Mouse (Mus musculus) hindbrain, embryonic 11.5 days (tissue): ENCODE measurements around the gene Napsa. TPM values are rescaled to one million over a fixed set of nuclear protein-coding genes. Genes with fewer than 3 reads are reported as not detected.

Experiments used
- ATAC-seq: fragments of 200-750 bp; cut with Nextera tagmentation; 2 replicates; pipeline ENCODE4 v1.8.0; 2017; ENCODE audit warnings: mild to moderate bottlenecking, moderate TSS enrichment, moderate library complexity; ENCODE audit not compliant: low FRiP score
- DNase-seq: peaks from one replicate; pipeline ENCODE4 v3.0.0-alpha.2; 2015; ENCODE audit warnings: low spot score
- H3K27ac ChIP-seq: fragments of 300-500 bp; sonication (generic); 2 replicates; pipeline ENCODE4 v1.5.1; 2014; ENCODE audit warnings: mild to moderate bottlenecking, low read depth, low read length
- H3K27me3 ChIP-seq: fragments of 300-500 bp; sonication (generic); 2 replicates; pipeline ENCODE4 v1.6.1; 2014; ENCODE audit warnings: mild to moderate bottlenecking, low read length, moderate library complexity, mixed read lengths; ENCODE audit not compliant: control insufficient read depth, insufficient read depth
- H3K36me3 ChIP-seq: fragments of 300-500 bp; sonication (generic); 2 replicates; pipeline ENCODE4 v1.6.1; 2014; ENCODE audit warnings: mild to moderate bottlenecking, low read length, moderate library complexity, mixed read lengths; ENCODE audit not compliant: control insufficient read depth, insufficient read depth
- H3K4me1 ChIP-seq: fragments of 300-500 bp; sonication (generic); replicated peaks from 2 replicates; pipeline ENCODE4 v1.6.1; 2014; ENCODE audit warnings: low read length, mixed read lengths; ENCODE audit not compliant: control insufficient read depth, insufficient read depth
- H3K4me2 ChIP-seq: fragments of 300-500 bp; sonication (generic); replicated peaks from 2 replicates; pipeline ENCODE4 v1.6.1; 2014; ENCODE audit warnings: mild to moderate bottlenecking, low read depth, low read length
- H3K4me3 ChIP-seq: fragments of 300-500 bp; sonication (generic); 2 replicates; pipeline ENCODE4 v1.5.1; 2014; ENCODE audit warnings: low read depth, low read length
- H3K9ac ChIP-seq: fragments of 300-500 bp; sonication (generic); 2 replicates; pipeline ENCODE4 v1.6.1; 2014; ENCODE audit warnings: low read depth, low read length
- H3K9me3 ChIP-seq: fragments of 300-500 bp; sonication (generic); 2 replicates; pipeline ENCODE4 v1.6.1; 2016; ENCODE audit warnings: low read length; ENCODE audit not compliant: control insufficient read depth
- WGBS: fragments of 180-500 bp; shearing (Covaris S2); extraction: QIAGEN DNeasy Blood & Tissue Kit; methylation state at CpG from one replicate; pipeline ENCODE4 v1.1.7; 2014; 5-methylcytosine and 5-hydroxymethylcytosine counted together
- polyA plus RNA-seq: library from polyadenylated mRNA; unstranded; fragments of >200 nt; fragmentation: Nextera tagmentation; extraction: Ambion mirVana; gene quantifications from 2 replicates; pipeline ENCODE4 v1.2.1, GENCODE M21; 2014

Napsa gene
- polyA plus RNA-seq, 1 experiment from 2014 or later, result 0.28 TPM

GRCm38 (mm10) chr7:44572956-44573484 lies 840 bp downstream of the Napsa start:
- DNase-seq (no peak), ATAC-seq (no peak)
- Histone ChIP-seq H3K36me3 (no peaks in the 10 kb centered on the region), H3K4me1 (no peaks in the 10 kb centered on the region; the same call in 1 of the 2 replicates), H3K27ac (no peak overlapping the region), H3K4me2 (no peak overlapping the region), H3K4me3 (no peak overlapping the region), H3K9ac (no peak overlapping the region), H3K9me3 (no peaks in the 10 kb centered on the region), H3K27me3 (no peaks in the 10 kb centered on the region)
- 72% methylated on average over 5 of the region's 5 CpGs for WGBS

- H3K4me1 ChIP-seq, result no peaks in the 10 kb centered on the region; the same call in 1 of the 2 replicates
- no peak overlapping the region for H3K27ac ChIP-seq
- no peaks in the 10 kb centered on the region for H3K9me3 ChIP-seq
- H3K27me3 ChIP-seq, result no peaks in the 10 kb centered on the region
- no peak overlapping the region for H3K4me2 ChIP-seq
- no peak for DNase-seq
- H3K36me3 ChIP-seq, result no peaks in the 10 kb centered on the region
- H3K4me3 ChIP-seq, result no peak overlapping the region
- ATAC-seq, result no peak
- H3K9ac ChIP-seq, result no peak overlapping the region
- 60% methylated on average over 5 of the region's 5 CpGs for WGBS
These were observed 4.2 kb downstream of the Napsa start for GRCm38 (mm10) chr7:44576333-44576844.

GRCm38 (mm10) chr7:44581637-44582036 lies 9.5 kb downstream of the Napsa start:
- H3K27ac ChIP-seq, result no peak overlapping the region
- H3K36me3 ChIP-seq, result no peaks in the 10 kb centered on the region
- no peak overlapping the region for H3K4me2 ChIP-seq
- 0 out of 2 replicates have a peak, but pooled peaks cover 2% of the 10 kb centered on the region for H3K27me3 ChIP-seq
- no peaks in the 10 kb centered on the region for H3K4me1 ChIP-seq
- no peak overlapping the region for H3K4me3 ChIP-seq
- DNase-seq (no peak), ATAC-seq (no peak)
- no peak overlapping the region for H3K9ac ChIP-seq
- WGBS, result 77% methylated on average over 6 of the region's 6 CpGs
- no peaks in the 10 kb centered on the region for H3K9me3 ChIP-seq

DNA sequence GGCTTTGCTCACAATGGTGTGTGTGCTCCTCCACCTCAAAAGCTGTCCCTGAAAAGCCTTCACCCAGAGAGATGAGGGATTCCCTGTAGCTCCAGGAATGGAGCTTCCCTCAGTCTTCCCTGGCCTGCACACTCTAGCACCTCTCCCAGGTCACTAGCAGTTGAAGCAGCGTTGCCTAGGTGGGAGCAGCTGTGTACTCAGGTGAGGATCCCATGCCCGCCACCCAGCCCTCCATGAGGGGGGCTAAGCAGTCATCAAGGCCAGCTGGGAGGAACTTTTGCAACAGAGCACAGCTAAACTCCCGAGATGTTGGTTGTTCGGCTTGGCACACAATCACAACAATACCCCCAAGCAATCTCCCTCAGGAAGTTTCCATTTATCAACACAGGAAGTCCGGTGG lies 10.5 kb downstream of the Napsa start:
- Histone ChIP-seq H3K9ac (no peak overlapping the region), H3K9me3 (no peaks in the 10 kb centered on the region), H3K27me3 (peaks cover 6% of the 10 kb centered on the region; the same call in 1 of the 2 replicates), H3K4me3 (no peak overlapping the region), H3K27ac (no peak overlapping the region), H3K4me2 (no peak overlapping the region), H3K36me3 (no peaks in the 10 kb centered on the region), H3K4me1 (no peaks in the 10 kb centered on the region; the same call in none of the 2 replicates)
- ATAC-seq (no peak), DNase-seq (no peak)
- 83% methylated on average over 5 of the region's 5 CpGs for WGBS

GRCm38 (mm10) chr7:44583146-44583545 lies 11.0 kb downstream of the Napsa start:
- ATAC-seq (no peak), DNase-seq (no peak)
- Histone ChIP-seq H3K9me3 (no peaks in the 10 kb centered on the region), H3K4me2 (no peak overlapping the region), H3K36me3 (no peaks in the 10 kb centered on the region), H3K4me3 (no peak overlapping the region), H3K4me1 (no peaks in the 10 kb centered on the region; the same call in none of the 2 replicates), H3K9ac (no peak overlapping the region), H3K27me3 (peaks cover 11% of the 10 kb centered on the region; the same call in 1 of the 2 replicates), H3K27ac (no peak overlapping the region)
- WGBS, result 86% methylated on average over 1 of the region's 1 CpGs

GRCm38 (mm10) chr7:44584265-44584804 lies 12.2 kb downstream of the Napsa start:
- no peak for DNase-seq
- WGBS, result 89% methylated on average over 4 of the region's 4 CpGs
- Histone ChIP-seq H3K4me3 (no peak overlapping the region), H3K27ac (no peak overlapping the region), H3K4me1 (peaks cover 4% of the 10 kb centered on the region), H3K4me2 (no peak overlapping the region), H3K27me3 (peaks cover 14% of the 10 kb centered on the region; the same call in 1 of the 2 replicates), H3K9me3 (no peaks in the 10 kb centered on the region), H3K36me3 (no peaks in the 10 kb centered on the region), H3K9ac (no peak overlapping the region)
- no peak for ATAC-seq

DNA sequence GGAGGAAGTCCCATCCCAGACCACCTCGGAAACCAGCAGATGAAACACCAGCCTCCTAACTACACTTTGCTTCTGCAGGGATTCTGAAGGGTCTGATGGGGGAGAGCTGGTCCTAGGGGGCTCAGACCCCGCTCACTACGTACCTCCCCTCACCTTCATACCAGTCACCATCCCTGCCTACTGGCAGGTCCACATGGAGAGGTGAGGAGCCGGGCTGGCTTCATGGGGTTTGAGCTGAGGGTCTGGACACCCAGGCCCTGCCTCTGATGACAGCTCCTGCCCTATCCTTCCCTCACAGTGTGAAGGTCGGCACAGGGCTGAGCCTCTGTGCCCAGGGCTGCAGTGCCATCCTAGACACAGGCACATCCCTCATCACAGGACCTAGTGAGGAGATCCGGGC lies 12.7 kb downstream of the Napsa start:
- Histone ChIP-seq H3K9ac (no peak overlapping the region), H3K4me3 (no peak overlapping the region), H3K27ac (no peak overlapping the region), H3K27me3 (peaks cover 14% of the 10 kb centered on the region; the same call in 1 of the 2 replicates), H3K9me3 (no peaks in the 10 kb centered on the region), H3K4me2 (no peak overlapping the region), H3K36me3 (no peaks in the 10 kb centered on the region), H3K4me1 (peaks cover 4% of the 10 kb centered on the region)
- whole genome bisulfite sequencing, result 89% methylated on average over 6 of the region's 6 CpGs
- DNase-seq (no peak), ATAC-seq (no peak)

DNA sequence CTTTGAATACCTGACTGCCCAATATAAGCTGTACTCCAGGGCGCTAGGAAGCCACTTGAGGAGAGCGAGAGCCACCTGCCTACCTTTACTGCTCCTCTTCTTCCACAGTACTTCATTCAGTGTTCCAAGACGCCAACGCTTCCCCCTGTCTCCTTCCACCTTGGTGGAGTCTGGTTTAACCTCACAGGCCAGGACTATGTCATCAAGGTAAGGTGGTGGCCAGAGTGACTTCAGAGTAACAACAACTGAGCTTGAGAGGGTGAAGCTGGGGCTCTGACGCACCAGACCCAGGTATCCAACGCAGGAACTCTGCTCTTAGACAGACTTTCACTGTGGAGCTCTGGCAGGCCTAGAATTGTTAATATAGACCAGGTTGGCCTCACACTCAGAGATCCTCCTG lies 13.4 kb downstream of the Napsa start:
- DNase-seq, result no peak
- Histone ChIP-seq H3K9me3 (no peaks in the 10 kb centered on the region), H3K4me2 (no peak overlapping the region), H3K36me3 (no peaks in the 10 kb centered on the region), H3K4me1 (peaks cover 4% of the 10 kb centered on the region), H3K27me3 (peaks cover 14% of the 10 kb centered on the region; the same call in 1 of the 2 replicates), H3K4me3 (no peak overlapping the region), H3K9ac (no peak overlapping the region), H3K27ac (no peak overlapping the region)
- 95% methylated on average over 6 of the region's 6 CpGs for WGBS
- no peak for ATAC-seq

GRCm38 (mm10) chr7:44586518-44586917 lies 14.3 kb downstream of the Napsa start:
- Histone ChIP-seq H3K9me3 (no peaks in the 10 kb centered on the region), H3K4me3 (peak overlapping the region; percentile 32), H3K4me2 (peak overlapping the region; percentile 63), H3K9ac (peak overlapping the region; percentile 34), H3K27me3 (peaks cover 17% of the 10 kb centered on the region), H3K4me1 (peaks cover 7% of the 10 kb centered on the region), H3K27ac (no peak overlapping the region), H3K36me3 (no peaks in the 10 kb centered on the region)
- WGBS, result 14% methylated on average over 19 of the region's 19 CpGs
- no peak for ATAC-seq
- peak; percentile 56 for DNase-seq
